Mouse (Mus musculus): Measurements from ENCODE around the gene Nav1.

Gene Nav1

GRCm38 (mm10) chr1:135546099-135546498, 61.0 kb downstream of the Nav1 start:
- no peak for DNase-seq

- DNase-seq, result peak; percentile 81 to 90
These were observed 62.5 kb downstream of the Nav1 start for GRCm38 (mm10) chr1:135544504-135545146.

DNA sequence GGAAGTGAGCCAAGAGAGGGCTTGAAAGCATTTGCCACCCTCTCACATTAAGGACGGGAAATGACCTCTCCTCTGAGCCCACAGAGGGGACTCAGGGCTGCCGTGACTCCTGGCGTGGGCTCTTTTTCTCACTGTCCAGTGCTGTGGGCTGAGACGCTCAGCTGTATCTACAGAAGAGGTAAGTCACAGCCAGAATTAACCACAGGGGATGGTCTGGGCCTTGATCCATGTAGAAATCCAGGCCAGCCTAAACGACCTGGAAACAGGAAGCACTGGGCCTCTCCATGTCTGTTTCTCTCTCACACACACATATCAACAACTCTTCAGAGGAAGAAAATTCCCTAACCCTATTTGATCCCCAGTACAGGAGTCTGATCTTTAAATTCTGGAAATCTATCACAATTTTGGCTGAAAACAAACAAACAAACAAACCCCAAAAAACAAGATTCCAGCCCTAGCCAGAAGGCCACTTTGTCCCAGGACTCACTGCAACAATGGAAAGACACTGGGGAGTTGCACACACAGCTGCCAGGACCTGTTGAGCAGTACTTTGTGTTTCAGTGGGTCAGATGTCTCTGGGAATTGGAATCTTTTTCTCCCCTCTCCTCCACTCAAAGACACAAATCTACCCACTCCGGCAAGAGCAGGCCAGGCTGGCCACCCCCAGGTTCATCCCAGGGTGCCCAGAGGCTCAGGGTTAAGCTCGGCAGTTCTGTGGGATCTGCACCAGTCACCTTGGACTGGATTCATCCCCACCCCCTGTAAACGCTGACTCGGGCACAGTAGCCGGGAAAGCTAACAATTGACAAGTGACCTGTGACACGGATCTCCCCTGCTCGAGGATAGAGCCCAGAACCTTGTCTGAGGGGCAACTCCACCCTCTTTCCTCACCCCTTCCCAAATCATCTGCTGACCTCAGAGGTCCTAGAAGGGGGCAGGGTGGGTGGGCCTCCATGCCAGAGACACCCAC, 64.0 kb downstream of the Nav1 start:
- DNase-seq, result no peak

DNA sequence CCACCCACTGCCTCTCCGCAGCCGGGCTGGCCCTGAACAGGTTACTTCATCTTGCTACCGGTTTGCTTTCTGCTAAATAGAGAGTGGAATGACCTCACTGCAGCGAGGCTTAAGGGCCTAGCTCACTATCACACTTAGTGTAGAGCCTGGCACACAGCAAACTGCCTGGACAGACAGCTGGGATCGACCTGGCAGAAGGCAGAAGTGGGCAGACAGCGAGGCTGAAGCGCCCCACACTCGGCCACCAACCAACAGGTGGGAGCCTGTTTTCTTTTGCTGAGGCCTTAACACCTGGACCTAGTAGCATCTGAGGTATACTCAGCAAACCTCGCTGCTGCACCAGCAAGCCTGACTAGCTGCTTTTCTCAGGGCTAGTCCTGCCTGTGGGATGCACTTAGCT, 65.0 kb downstream of the Nav1 start:
- no peak for DNase-seq

DNA sequence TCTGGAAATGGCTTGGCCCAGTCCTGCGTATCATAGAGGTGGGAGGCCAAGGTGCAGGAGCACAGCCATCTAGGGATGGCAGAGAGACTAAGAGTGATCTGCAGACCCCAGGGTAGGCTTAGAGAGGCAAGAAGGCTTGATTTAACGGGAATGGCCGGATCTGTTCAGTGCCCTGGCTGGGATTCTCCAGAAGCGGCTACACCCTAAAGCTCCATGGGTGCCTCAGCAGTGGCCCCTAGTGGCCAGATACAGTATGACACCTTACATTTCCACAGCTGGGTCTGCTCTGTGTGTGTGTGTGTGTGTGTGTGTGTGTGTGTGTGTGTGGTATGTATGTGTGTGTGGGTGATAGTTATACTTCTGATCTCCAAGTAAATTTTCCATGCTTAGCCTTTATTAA, 66.8 kb downstream of the Nav1 start:
- DNase-seq, result peak; percentile 83 to 92

DNA sequence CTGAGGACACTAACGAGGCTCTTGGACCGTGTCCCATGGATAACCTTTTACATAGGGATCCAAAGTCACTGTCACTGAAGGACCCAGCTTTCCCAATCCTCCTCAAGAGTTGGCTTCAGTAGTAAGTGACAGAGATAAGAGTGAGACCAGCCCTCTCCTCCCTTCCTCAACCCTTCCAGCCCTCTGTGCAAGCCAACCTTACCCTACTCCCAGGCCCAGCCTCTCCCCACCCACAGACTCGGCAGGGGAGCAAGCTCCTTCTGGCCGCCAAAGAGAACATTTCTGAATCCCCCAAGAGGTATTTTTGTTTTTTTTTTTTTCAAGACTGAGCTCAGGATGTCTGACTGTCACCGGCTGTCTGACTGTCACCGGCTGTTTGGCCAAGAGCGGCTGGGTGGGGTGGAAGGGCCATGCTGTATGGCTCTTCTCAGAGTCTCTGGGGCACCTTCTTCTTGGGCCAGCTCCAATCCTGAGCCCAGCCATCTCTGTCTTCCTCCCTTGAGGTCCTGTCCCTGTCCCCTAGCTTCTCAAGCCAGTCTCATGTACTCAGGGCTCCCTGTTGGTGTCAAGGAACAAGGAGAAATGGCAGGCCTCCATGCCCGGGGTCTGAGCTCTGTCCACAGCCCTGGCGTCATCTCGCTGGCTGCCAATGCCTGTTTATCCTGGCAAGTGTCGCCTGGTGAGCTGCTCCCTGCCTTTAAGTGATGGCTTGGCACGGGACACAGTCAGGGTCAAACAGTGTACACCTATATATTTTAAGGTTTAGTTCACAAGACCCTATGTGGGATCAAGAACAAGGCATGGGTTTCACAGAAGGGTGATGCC, 68.4 kb downstream of the Nav1 start:
- no peak for DNase-seq

DNA sequence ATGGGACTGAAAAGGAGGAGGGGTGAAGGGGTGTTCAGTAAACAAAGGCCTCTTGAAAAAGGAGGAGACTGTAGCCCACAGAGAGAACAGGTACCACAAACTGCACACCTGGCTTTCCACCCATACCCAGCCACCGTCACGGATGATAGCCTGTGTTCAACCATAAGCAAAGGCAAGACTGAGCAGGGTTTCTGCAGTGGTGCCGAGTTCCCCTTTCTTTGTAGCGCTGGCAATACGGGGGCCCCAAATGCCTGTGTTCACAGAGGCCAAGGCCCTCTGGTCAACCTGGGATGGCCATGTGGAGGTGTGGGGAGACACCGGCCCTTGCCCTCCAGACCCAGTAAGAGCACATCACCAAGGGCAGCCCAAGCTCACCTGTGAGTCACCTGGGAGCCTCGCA, 70.3 kb downstream of the Nav1 start:
- no peak for DNase-seq

- DNase-seq, result no peak
These were observed 70.8 kb downstream of the Nav1 start for GRCm38 (mm10) chr1:135536326-135536725.

GRCm38 (mm10) chr1:135535256-135535655, 71.8 kb downstream of the Nav1 start:
- DNase-seq, result no peak

DNA sequence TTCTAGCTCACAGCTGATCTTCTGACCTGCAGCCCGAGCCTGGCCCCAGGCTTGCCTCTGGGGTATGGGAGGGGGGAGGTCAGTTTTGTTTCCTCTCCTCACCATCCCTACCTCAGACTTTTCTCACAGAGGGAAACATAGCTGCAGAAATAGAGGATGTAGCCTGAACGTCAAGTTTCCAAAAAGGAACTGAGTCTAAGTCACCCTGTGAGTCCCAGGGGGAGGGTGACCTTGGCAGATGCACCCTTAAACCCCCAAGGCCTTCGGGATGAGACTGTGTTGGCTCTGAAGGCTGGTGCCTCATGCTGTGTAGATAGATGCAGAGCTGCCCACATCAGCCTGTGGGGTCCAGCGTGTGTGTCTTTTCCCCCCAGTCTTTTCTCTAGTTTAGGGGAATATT, 72.3 kb downstream of the Nav1 start:
- no peak for DNase-seq

DNA sequence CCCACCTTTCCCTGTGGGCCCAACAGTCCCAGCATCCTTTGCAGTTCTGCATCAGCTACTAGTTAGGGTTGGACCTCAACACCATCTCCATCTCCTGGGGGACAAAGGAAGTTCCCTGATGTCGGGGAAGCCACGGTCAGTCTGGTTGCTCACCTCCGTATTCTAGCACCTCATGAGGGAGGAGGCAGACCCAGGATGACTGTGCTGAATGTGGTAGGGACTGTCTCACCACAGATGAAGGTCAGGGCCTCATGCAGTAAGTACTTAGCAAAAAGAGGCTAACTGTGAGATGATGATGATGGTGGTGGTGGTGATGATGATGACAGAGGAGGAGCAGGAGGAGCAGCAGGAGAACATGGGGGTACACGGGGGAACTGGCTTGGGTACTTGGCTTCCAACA, 73.0 kb downstream of the Nav1 start:
- no peak for DNase-seq

- DNase-seq, result no peak
These were observed 74.7 kb downstream of the Nav1 start for GRCm38 (mm10) chr1:135532383-135532782.

GRCm38 (mm10) chr1:135531981-135532380, 75.1 kb downstream of the Nav1 start:
- no peak for DNase-seq

GRCm38 (mm10) chr1:135531081-135531480, 76.0 kb downstream of the Nav1 start:
- DNase-seq, result peak in 1 of 2 experiments; percentile 11

- DNase-seq, result no peak
These were observed 82.6 kb downstream of the Nav1 start for GRCm38 (mm10) chr1:135524518-135524860.

GRCm38 (mm10) chr1:135523780-135524517, 83.1 kb downstream of the Nav1 start:
- DNase-seq, result no peak

DNA sequence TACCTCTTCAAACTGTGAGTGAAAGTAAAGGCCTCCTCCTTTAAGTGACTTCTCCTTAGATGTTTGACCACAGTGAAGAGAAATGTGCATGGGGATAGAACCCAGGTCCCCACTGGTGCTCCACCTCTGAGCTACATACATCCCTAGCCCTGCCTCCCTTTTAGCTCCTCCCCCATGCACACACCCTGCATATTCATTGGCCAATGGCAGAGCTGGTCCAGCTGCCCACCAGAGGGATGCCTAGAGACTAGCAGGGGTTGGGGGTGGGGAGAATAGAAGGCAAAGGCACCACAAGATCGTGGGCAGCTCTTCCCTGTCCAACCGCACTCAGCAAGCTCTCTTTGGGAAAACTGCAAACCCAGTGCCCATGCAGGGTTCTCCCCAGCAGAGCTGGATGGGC, 83.8 kb downstream of the Nav1 start:
- DNase-seq, result no peak

- no peak for DNase-seq
These were observed 86.4 kb downstream of the Nav1 start for GRCm38 (mm10) chr1:135520550-135521168.

DNA sequence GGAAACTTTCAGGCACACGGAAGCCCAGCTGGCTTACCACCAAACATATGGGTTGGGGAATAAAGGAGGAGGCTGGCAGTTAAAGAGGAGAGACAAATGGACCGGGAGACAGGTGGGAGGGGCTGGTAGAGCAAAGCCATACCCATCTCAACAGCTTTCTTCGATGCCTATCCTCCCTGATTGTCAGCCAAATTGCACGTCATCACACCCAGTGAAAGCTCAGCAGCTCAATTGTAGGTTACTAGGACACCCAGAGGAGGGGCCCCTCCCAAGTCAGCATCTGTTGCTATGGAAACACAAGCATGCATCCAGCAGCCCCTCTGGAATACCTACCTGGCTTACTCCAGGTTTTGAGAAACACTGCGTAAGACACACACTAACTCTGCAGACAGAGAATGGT, 88.4 kb downstream of the Nav1 start:
- DNase-seq, result no peak

GRCm38 (mm10) chr1:135517469-135517868, 89.6 kb downstream of the Nav1 start:
- no peak for DNase-seq

DNA sequence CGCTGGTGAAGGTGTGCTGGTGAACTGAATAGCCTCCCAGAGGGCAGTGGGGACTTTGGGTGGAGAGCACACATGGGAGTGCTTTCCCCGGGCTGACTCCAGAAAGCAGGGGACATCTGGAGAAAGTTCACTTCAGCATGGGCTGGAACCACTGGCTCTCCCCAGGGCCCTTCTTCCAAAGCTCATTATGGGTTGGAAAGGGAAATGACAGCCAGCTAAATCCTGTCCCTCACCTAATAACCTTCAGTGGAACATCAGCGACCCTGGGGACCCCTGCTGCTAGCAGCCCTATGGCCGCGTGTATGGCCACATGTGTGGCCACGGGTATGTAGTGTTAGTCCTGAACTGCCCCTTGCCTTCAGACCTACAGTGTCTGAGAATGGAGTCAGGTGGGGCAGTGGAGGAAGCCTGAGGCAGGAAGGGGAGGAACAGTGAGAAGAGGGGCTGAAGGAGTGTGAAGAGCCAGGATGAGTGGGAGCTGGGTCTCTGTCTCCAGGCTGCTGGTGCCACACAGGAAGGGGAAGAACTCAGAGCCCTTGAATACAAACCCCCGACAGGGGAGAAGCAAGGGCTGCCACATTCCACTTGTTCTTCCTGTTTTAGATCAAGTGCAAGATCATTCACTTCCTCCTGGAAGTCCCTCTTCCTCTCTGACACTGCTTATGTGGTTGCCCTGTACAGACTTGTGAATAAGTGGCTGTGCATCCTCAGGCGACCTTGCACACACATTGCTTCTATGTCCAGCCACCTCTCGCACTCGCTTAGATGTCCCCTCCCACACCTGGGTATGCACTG, 90.4 kb downstream of the Nav1 start:
- no peak for DNase-seq

Measured in kidney, postnatal 36 days (tissue).